Mouse (Mus musculus): ENCODE results near the gene Preb. TPM values are rescaled to one million over a fixed set of nuclear protein-coding genes. Genes with fewer than 3 reads are reported as not detected.

The Preb gene
- polyA plus RNA-seq, 1 experiment from 2014 or later: 82.6 TPM

DNA sequence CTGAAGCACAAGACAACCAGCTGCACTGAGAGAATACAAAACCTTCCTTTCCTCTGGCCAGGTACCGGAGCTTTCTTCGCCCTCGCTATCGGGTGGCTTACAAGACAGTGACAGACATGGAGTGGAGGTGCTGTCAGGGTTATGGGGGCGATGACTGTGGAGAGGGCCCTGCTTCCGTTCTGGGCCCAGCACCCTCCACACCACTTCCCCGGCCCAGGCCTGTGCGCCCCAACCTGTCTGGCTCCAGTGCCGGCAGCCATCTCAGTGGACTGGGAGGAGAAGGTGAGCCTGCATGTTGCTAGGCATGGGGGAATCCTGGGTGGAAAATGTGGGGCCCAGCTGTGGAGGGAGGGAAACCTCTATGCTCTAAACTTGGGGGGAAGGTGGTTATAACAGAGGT is 44.7 kb downstream of the Preb start:
- WGBS: 66% methylated on average over 9 of the region's 9 CpGs
- ATAC-seq (ENCODE audit: low FRiP score, low TSS enrichment) (no peak; the same call in 1 of the 2 replicates), DNase-seq (no peak)
- Histone ChIP-seq H3K4me2 (ENCODE audit: low read length) (peak overlapping the region; percentile 22; the same call in 1 of the 2 replicates), H3K9me3 (ENCODE audit: control insufficient read depth, low read length) (no peaks in the 10 kb centered on the region), H3K9ac (replicated peaks; ENCODE audit: low read length) (peak overlapping the region; percentile 9; the same call in 1 of the 2 replicates), H3K36me3 (ENCODE audit: control insufficient read depth, insufficient read depth, low read length) (no peaks in the 10 kb centered on the region), H3K4me1 (ENCODE audit: control insufficient read depth, insufficient read depth, low read length) (peaks cover 4% of the 10 kb centered on the region; the same call in 1 of the 2 replicates), H3K27ac (replicated peaks; ENCODE audit: low read depth, low read length) (no peak overlapping the region; the same call in 1 of the 2 replicates), H3K27me3 (ENCODE audit: control insufficient read depth, insufficient read depth, low read length) (no peaks in the 10 kb centered on the region), H3K4me3 (replicated peaks; ENCODE audit: low read depth, low read length) (no peak overlapping the region)

DNA sequence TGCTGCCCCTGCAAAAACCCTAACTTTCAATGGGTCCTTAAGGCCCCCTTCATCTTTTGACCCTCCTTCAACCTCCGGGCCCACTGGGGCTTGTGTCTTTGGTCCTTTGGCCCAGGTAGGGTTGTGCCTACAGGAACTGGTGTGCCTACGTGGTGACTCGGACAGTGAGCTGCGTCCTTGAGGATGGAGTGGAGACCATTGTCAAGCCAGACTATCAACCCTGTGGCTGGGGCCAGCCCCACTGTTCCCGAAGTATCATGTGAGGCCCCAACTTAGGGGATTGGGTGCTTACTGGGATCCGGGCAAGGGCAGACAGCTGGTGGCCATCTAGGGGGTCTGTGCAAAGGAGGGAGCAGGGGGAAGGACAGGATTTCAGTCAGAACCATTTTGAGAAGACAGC is 45.3 kb downstream of the Preb start:
- ATAC-seq (ENCODE audit: low FRiP score, low TSS enrichment) (no peak), DNase-seq (no peak)
- H3K27ac ChIP-seq (replicated peaks; ENCODE audit: low read depth, low read length): no peak overlapping the region
- 87% methylated on average over 6 of the region's 6 CpGs for WGBS
- H3K9me3 ChIP-seq (ENCODE audit: control insufficient read depth, low read length): no peaks in the 10 kb centered on the region
- H3K4me1 ChIP-seq (ENCODE audit: control insufficient read depth, insufficient read depth, low read length): peaks cover 4% of the 10 kb centered on the region; the same call in 1 of the 2 replicates
- H3K4me2 ChIP-seq (ENCODE audit: low read length): no peak overlapping the region
- H3K27me3 ChIP-seq (ENCODE audit: control insufficient read depth, insufficient read depth, low read length): no peaks in the 10 kb centered on the region
- no peaks in the 10 kb centered on the region for H3K36me3 ChIP-seq (ENCODE audit: control insufficient read depth, insufficient read depth, low read length)
- no peak overlapping the region; the same call in 1 of the 2 replicates for H3K9ac ChIP-seq (replicated peaks; ENCODE audit: low read length)
- H3K4me3 ChIP-seq (replicated peaks; ENCODE audit: low read depth, low read length): no peak overlapping the region

DNA sequence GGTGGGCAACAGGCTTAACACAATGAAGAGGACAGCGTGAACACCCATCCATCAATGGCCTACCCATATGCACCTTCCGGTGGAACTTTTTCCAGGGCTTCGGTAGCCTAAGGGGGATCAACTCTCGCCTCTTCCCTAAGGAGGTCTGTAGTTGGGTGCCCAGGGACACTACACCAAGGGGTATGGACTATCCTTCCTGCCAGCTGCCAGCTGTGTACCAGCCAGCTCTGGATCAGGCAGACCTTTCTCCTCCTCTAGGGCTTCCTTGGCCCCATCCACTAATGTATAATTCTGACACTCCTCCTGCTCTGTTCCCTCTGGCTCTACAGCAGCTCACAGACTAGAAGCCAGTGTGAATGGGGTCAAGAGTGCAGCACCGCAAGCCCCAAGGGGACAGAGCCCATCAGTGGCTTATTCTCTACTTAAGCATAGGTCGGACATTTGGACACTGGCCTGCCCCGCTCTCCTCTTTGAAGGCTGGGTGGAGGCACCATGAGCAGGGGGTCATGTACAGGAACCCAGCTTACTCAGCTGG is 46.0 kb downstream of the Preb start:
- 84% methylated on average over 7 of the region's 7 CpGs for WGBS
- Histone ChIP-seq H3K27me3 (ENCODE audit: control insufficient read depth, insufficient read depth, low read length) (no peaks in the 10 kb centered on the region), H3K4me2 (ENCODE audit: low read length) (peak overlapping the region; percentile 21; the same call in 1 of the 2 replicates), H3K4me3 (replicated peaks; ENCODE audit: low read depth, low read length) (no peak overlapping the region), H3K9me3 (ENCODE audit: control insufficient read depth, low read length) (no peaks in the 10 kb centered on the region), H3K4me1 (ENCODE audit: control insufficient read depth, insufficient read depth, low read length) (peaks cover 4% of the 10 kb centered on the region; the same call in 1 of the 2 replicates), H3K36me3 (ENCODE audit: control insufficient read depth, insufficient read depth, low read length) (no peaks in the 10 kb centered on the region), H3K9ac (replicated peaks; ENCODE audit: low read length) (no peak overlapping the region), H3K27ac (replicated peaks; ENCODE audit: low read depth, low read length) (no peak overlapping the region)
- DNase-seq: no peak
- no peak for ATAC-seq (ENCODE audit: low FRiP score, low TSS enrichment)

DNA sequence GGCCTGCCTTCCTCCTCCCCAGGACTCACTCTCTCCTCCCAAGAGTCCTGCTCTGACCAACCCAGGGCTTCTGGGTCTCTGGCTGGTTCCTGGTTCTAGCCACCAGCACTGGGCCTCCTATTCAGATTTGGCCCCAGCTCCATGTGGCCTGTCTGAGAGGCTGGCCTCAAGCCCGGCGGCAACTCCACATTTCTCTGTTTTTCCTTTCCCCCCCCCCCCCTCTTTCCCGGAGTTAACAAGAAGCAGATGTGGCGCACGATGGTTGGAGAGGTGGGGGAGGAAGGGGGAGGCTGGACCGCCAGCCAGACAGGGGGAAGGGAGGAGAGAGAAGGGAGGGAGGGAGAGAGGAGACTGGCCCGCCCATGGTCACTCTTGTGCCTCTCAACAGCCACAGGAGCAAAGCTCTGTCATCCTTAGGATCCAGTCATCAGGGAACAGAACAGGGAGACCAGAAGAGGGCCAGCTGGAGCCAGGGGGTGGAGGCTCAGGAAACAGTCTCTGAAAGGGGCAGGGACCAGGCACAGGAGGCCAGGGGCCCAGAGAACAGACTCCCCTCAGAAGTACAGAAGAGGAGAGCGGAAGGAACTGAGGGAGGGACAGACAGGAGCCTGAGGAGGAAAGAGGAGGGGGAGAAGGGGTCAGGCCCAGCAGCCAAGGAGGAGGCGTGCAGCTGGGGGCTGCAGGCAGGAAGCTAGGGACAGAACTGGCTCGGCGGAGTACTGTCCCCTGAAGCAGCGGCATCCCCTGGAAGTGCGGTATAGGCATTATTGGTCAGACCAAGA is 46.9 kb downstream of the Preb start, which contains the start of gene Emilin1:
Gene Emilin1, plus strand, starts transcription at position 343 of the 782 bp plus-strand sequence.
- H3K36me3 ChIP-seq (ENCODE audit: control insufficient read depth, insufficient read depth, low read length): no peaks in the 10 kb centered on the region
- no peak within 1 kb of the TSS for H3K9ac ChIP-seq (replicated peaks; ENCODE audit: low read length)
- peak; percentile 53 for DNase-seq
- H3K4me1 ChIP-seq (ENCODE audit: control insufficient read depth, insufficient read depth, low read length): peaks cover 6% of the 10 kb centered on the region; the same call in 1 of the 2 replicates
- peak within 1 kb of the TSS; percentile 58 for H3K27ac ChIP-seq (replicated peaks; ENCODE audit: low read depth, low read length)
- 34% methylated on average over 13 of the region's 13 CpGs for WGBS
- no peak within 1 kb of the TSS for H3K4me3 ChIP-seq (replicated peaks; ENCODE audit: low read depth, low read length)
- ATAC-seq (ENCODE audit: low FRiP score, low TSS enrichment): no peak
- H3K9me3 ChIP-seq (ENCODE audit: control insufficient read depth, low read length): no peaks in the 10 kb centered on the region
- no peaks in the 10 kb centered on the region for H3K27me3 ChIP-seq (ENCODE audit: control insufficient read depth, insufficient read depth, low read length)
- peak within 1 kb of the TSS; percentile 21; the same call in 1 of the 2 replicates for H3K4me2 ChIP-seq (ENCODE audit: low read length)

DNA sequence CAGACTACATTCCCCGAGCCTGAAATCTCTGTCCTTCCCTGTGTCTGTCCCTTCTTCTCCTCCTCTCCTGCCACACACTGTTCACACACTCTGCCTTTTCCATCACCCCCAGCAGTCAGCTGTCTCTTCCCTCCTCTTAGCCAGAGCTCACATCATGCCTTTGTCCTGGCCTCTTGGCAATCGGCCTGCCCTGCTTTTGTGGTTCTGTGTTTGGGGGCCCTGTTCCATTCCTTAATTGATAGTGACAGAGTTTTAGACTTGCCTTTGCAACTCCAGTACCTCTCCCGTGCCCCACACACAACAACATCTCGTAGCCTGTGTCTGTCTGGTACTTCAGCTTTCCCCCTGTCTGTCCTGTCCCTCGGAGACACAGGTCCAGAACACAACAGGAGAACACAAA is 48.0 kb downstream of the Preb start:
- Histone ChIP-seq H3K27me3 (ENCODE audit: control insufficient read depth, insufficient read depth, low read length) (no peaks in the 10 kb centered on the region), H3K9ac (replicated peaks; ENCODE audit: low read length) (no peak overlapping the region), H3K9me3 (ENCODE audit: control insufficient read depth, low read length) (no peaks in the 10 kb centered on the region), H3K27ac (replicated peaks; ENCODE audit: low read depth, low read length) (peak overlapping the region; percentile 58), H3K4me3 (replicated peaks; ENCODE audit: low read depth, low read length) (no peak overlapping the region), H3K4me1 (ENCODE audit: control insufficient read depth, insufficient read depth, low read length) (peaks cover 9% of the 10 kb centered on the region; the same call in 1 of the 2 replicates), H3K4me2 (ENCODE audit: low read length) (no peak overlapping the region), H3K36me3 (ENCODE audit: control insufficient read depth, insufficient read depth, low read length) (no peaks in the 10 kb centered on the region)
- no peak for DNase-seq
- 54% methylated on average over 5 of the region's 5 CpGs for WGBS
- ATAC-seq (ENCODE audit: low FRiP score, low TSS enrichment): no peak

DNA sequence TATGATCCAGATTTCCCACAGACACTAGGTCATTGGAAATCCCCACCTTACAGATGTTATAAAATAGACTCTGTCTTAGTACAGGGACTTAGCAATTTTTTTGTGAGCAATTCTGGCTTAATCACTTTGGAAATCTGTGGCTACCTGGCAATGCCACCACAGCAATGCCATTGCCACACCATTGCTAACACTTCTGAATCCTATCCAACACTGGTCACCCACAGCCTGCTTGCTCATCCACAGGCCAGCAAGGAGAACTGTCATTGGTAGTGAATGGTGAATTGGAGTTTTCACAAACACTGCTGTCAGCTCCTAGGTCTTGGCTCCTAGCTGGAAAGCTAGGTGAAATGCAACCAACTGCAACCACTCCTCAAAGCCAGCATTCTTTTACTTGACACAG is 49.7 kb downstream of the Preb start:
- Histone ChIP-seq H3K9me3 (ENCODE audit: control insufficient read depth, low read length) (no peaks in the 10 kb centered on the region), H3K27me3 (ENCODE audit: control insufficient read depth, insufficient read depth, low read length) (no peaks in the 10 kb centered on the region), H3K4me3 (replicated peaks; ENCODE audit: low read depth, low read length) (no peak overlapping the region), H3K4me1 (ENCODE audit: control insufficient read depth, insufficient read depth, low read length) (peaks cover 19% of the 10 kb centered on the region; the same call in 1 of the 2 replicates), H3K36me3 (ENCODE audit: control insufficient read depth, insufficient read depth, low read length) (0 out of 2 replicates have a peak, but pooled peaks cover 8% of the 10 kb centered on the region), H3K9ac (replicated peaks; ENCODE audit: low read length) (no peak overlapping the region), H3K27ac (replicated peaks; ENCODE audit: low read depth, low read length) (no peak overlapping the region), H3K4me2 (ENCODE audit: low read length) (no peak overlapping the region)
- DNase-seq (no peak), ATAC-seq (ENCODE audit: low FRiP score, low TSS enrichment) (no peak)

DNA sequence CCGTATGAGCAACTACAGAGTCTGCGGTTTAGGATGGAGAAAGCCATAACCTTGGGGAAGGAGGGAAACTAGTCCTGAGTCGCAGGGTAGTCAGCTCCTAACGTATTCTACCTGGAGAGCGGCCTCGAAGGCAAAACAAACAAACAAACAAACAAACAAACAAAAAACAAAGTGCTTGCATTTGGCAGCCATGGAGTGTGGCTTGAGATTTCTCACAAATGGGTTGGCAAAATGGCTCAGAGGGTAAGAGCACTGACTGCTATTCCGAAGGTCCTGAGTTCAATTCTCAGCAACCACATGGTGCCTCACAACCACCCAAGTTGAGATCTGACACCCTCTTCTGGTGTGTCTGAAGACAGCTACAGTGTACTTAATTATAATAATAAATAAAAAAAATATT is 50.3 kb downstream of the Preb start:
- no peak overlapping the region for H3K27ac ChIP-seq (replicated peaks; ENCODE audit: low read depth, low read length)
- no peaks in the 10 kb centered on the region for H3K9me3 ChIP-seq (ENCODE audit: control insufficient read depth, low read length)
- peaks cover 18% of the 10 kb centered on the region; the same call in 1 of the 2 replicates for H3K4me1 ChIP-seq (ENCODE audit: control insufficient read depth, insufficient read depth, low read length)
- DNase-seq (no peak), ATAC-seq (ENCODE audit: low FRiP score, low TSS enrichment) (no peak)
- no peak overlapping the region for H3K9ac ChIP-seq (replicated peaks; ENCODE audit: low read length)
- no peak overlapping the region for H3K4me3 ChIP-seq (replicated peaks; ENCODE audit: low read depth, low read length)
- peaks cover 13% of the 10 kb centered on the region for H3K36me3 ChIP-seq (ENCODE audit: control insufficient read depth, insufficient read depth, low read length)
- 83% methylated on average over 7 of the region's 7 CpGs for WGBS
- no peaks in the 10 kb centered on the region for H3K27me3 ChIP-seq (ENCODE audit: control insufficient read depth, insufficient read depth, low read length)
- H3K4me2 ChIP-seq (ENCODE audit: low read length): no peak overlapping the region

DNA sequence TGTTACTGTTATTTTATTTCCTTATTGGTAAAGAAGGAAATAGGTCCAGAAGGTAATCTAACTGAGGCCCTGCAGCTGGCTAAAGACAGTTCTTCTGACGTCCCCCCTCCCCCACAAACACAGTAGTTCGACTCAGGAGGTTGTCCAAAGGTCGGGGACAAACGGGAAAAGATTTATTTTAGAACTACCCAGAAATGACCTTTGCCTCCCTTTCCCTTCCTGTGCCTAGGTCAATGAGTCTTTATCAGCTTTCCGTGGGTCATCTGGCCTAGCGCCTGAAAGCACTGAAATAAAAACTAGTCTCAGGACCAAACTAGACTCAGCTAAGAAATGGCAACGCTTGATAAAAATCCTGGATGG is 50.9 kb downstream of the Preb start:
- H3K4me3 ChIP-seq (replicated peaks; ENCODE audit: low read depth, low read length): no peak overlapping the region
- no peak overlapping the region for H3K9ac ChIP-seq (replicated peaks; ENCODE audit: low read length)
- no peaks in the 10 kb centered on the region for H3K27me3 ChIP-seq (ENCODE audit: control insufficient read depth, insufficient read depth, low read length)
- H3K4me1 ChIP-seq (ENCODE audit: control insufficient read depth, insufficient read depth, low read length): peaks cover 18% of the 10 kb centered on the region; the same call in 1 of the 2 replicates
- ATAC-seq (ENCODE audit: low FRiP score, low TSS enrichment) (no peak), DNase-seq (no peak)
- H3K36me3 ChIP-seq (ENCODE audit: control insufficient read depth, insufficient read depth, low read length): peaks cover 19% of the 10 kb centered on the region
- H3K27ac ChIP-seq (replicated peaks; ENCODE audit: low read depth, low read length): no peak overlapping the region
- WGBS: 71% methylated on average over 7 of the region's 7 CpGs
- H3K9me3 ChIP-seq (ENCODE audit: control insufficient read depth, low read length): no peaks in the 10 kb centered on the region
- no peak overlapping the region for H3K4me2 ChIP-seq (ENCODE audit: low read length)
